Mouse (Mus musculus): ENCODE measurements around the gene Col26a1. TPM values are rescaled to one million over a fixed set of nuclear protein-coding genes. Genes with fewer than 3 reads are reported as not detected.

The Col26a1 gene
- polyA plus RNA-seq, 1 experiment: 2.0 TPM

GRCm38 (mm10) chr5:136862806-136863205 is 20.2 kb downstream of the Col26a1 start:
- DNase-seq: no peak
- TF ChIP-seq POLR2A (IDR thresholded peaks at IDR 0.05; ENCODE audit: borderline replicate concordance, extremely low read depth, low read depth, low read length) (no peak), CTCF (IDR thresholded peaks at IDR 0.05; ENCODE audit: insufficient read depth, low read length) (no peak)
- Histone ChIP-seq H3K4me1 (ENCODE audit: control insufficient read depth, insufficient read depth, low read length) (no peaks in the 10 kb centered on the region), H3K4me3 (replicated peaks; ENCODE audit: extremely low read depth, low read depth, low read length) (no peak overlapping the region)
- 74% methylated on average over 4 of the region's 4 CpGs for WGBS

GRCm38 (mm10) chr5:136861191-136861940 is 21.6 kb downstream of the Col26a1 start:
- Histone ChIP-seq H3K4me1 (ENCODE audit: control insufficient read depth, insufficient read depth, low read length) (no peaks in the 10 kb centered on the region), H3K4me3 (replicated peaks; ENCODE audit: extremely low read depth, low read depth, low read length) (no peak overlapping the region)
- 41% methylated on average over 20 of the region's 20 CpGs for WGBS
- TF ChIP-seq CTCF (IDR thresholded peaks at IDR 0.05; ENCODE audit: insufficient read depth, low read length): no peak
- DNase-seq: no peak

GRCm38 (mm10) chr5:136850716-136851115 is 32.3 kb downstream of the Col26a1 start:
- TF ChIP-seq CTCF (IDR thresholded peaks at IDR 0.05; ENCODE audit: insufficient read depth, low read length) (no peak), POLR2A (IDR thresholded peaks at IDR 0.05; ENCODE audit: borderline replicate concordance, extremely low read depth, low read depth, low read length) (no peak)
- 92% methylated on average over 6 of the region's 6 CpGs for WGBS

DNA sequence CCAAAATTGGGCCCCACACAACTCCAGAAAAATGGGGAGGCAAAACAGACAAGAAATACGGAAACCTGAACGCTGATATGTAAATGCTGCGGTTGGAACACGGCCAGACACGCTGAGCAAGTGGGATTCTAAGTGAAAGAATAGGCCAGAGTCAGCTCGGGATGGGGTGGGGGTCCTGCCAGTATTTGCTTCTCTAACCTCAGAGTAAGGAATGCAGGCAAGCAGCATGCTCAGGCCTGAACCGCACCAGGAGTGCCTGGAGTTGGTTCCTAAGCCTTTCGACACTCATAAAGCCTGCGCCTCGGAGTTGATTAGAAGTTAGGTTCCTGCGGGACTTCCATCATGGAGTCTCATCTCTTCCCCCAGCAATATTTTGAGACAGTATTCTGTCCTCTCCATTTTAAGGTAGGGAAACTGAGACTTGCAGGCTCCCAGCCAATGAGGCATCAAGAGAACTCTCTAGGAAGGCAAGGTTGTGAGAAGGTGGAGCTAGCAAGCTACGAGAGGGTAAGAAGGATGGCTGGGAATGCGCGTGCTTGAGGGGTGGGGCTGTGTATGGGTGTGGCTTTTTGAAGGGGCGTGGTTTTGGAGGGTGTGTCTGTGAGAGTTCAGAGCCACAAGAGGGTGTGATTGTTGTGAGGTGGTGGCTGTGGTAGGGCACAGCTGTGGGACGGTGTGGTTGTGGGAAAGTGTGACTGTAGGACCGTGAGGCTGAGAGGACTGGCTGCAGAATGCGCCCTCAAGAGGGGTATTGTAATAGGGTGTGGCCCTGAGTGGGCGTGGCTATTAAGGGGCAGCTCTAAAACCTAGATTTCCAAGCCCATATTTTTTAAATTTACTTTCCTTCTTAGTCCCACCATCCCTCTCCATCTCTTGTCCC is 36.4 kb downstream of the Col26a1 start:
- 78% methylated on average over 19 of the region's 19 CpGs for WGBS
- TF ChIP-seq POLR2A (IDR thresholded peaks at IDR 0.05; ENCODE audit: borderline replicate concordance, extremely low read depth, low read depth, low read length) (no peak), CTCF (IDR thresholded peaks at IDR 0.05; ENCODE audit: insufficient read depth, low read length) (no peak)
- DNase-seq: no peak

More at GRCm38 (mm10) chr5:136850716-136851115, 32.3 kb downstream of the Col26a1 start:
- Histone ChIP-seq H3K4me1 (ENCODE audit: control insufficient read depth, insufficient read depth, low read length) (no peaks in the 10 kb centered on the region), H3K4me3 (replicated peaks; ENCODE audit: extremely low read depth, low read depth, low read length) (no peak overlapping the region)
- no peak for DNase-seq

DNA sequence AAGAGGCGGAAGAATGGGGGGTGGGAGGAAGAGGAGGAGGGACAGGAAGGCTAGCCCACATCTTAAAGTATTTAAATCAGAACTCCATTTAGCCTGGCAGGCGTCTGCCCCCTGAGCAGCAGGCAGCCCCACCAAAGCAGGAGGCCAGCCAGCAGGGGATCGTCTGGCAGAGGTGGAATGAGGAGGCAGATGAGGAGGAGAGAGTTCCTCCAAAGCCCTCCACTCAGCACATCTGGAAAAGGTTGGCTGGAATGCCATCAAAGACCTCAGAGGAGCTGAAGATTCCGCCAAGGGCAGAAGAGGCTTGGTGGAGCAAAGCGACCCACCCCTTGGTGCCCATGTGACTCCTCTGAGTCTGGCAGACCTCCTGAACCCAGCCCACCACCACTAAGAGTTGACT is 39.1 kb downstream of the Col26a1 start:
- Histone ChIP-seq H3K4me1 (ENCODE audit: control insufficient read depth, insufficient read depth, low read length) (no peaks in the 10 kb centered on the region), H3K4me3 (replicated peaks; ENCODE audit: extremely low read depth, low read depth, low read length) (no peak overlapping the region)
- TF ChIP-seq CTCF (IDR thresholded peaks at IDR 0.05; ENCODE audit: insufficient read depth, low read length) (no peak), POLR2A (IDR thresholded peaks at IDR 0.05; ENCODE audit: borderline replicate concordance, extremely low read depth, low read depth, low read length) (no peak)
- no peak for DNase-seq
- WGBS: 52% methylated on average over 5 of the region's 5 CpGs

More for the DNA sequence above, 36.4 kb downstream of the Col26a1 start:
- Histone ChIP-seq H3K4me1 (ENCODE audit: control insufficient read depth, insufficient read depth, low read length) (no peaks in the 10 kb centered on the region), H3K4me3 (replicated peaks; ENCODE audit: extremely low read depth, low read depth, low read length) (no peak overlapping the region)

DNA sequence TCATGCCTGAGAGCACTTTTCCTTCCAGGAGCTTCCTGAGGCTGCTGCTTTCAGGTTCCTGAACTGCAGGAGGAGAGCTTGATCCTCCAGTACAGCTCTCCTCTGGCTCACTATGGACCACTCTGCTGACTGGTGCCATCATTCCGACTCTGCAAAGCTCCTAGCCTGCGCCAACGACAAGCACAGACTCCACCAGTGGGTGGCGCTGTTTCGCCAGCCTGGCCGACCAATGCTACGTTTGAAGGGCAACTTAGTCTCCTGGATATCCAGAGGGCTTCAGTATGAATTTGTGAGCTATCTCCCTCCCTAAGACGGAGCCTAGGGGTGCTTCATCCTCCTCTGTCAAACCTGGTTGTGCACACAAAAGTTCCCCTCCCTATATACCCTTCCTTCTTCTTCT is 43.0 kb downstream of the Col26a1 start:
- no peaks in the 10 kb centered on the region for H3K4me1 ChIP-seq (ENCODE audit: control insufficient read depth, insufficient read depth, low read length)
- TF ChIP-seq POLR2A (IDR thresholded peaks at IDR 0.05; ENCODE audit: borderline replicate concordance, extremely low read depth, low read depth, low read length): no peak
- TF ChIP-seq CTCF (IDR thresholded peaks at IDR 0.05; ENCODE audit: insufficient read depth, low read length): peak; percentile 71
- 3% methylated on average over 8 of the region's 8 CpGs for WGBS
- DNase-seq: peak; percentile 7
- H3K4me3 ChIP-seq (replicated peaks; ENCODE audit: extremely low read depth, low read depth, low read length): no peak overlapping the region

- WGBS: 82% methylated on average over 3 of the region's 3 CpGs
- H3K4me3 ChIP-seq (replicated peaks; ENCODE audit: extremely low read depth, low read depth, low read length): no peak overlapping the region
- H3K4me1 ChIP-seq (ENCODE audit: control insufficient read depth, insufficient read depth, low read length): no peaks in the 10 kb centered on the region
- TF ChIP-seq POLR2A (IDR thresholded peaks at IDR 0.05; ENCODE audit: borderline replicate concordance, extremely low read depth, low read depth, low read length): no peak
- no peak for TF ChIP-seq CTCF (IDR thresholded peaks at IDR 0.05; ENCODE audit: insufficient read depth, low read length)
- no peak for DNase-seq
Measured at GRCm38 (mm10) chr5:136833053-136833452, 50.0 kb downstream of the Col26a1 start.

DNA sequence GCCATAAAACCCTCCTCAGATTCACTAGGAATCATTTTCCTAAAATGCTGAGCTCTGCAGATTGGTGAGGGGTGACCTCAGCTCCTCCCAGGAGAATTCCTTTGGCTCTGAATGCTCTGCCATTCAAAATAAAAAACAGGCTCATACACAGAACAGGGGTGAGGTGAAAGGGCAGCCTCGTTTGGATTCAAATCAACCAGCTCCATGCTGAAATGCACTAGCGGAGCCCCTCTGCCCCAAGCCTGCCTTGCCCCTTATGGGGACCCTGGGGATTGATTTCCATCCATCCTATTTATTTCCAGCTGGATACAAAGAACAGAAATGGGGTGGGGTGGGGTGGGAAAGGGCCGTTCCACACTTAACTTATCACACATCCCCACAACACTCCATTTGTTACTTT is 52.9 kb downstream of the Col26a1 start:
- H3K4me3 ChIP-seq (replicated peaks; ENCODE audit: extremely low read depth, low read depth, low read length): no peak overlapping the region
- no peaks in the 10 kb centered on the region for H3K4me1 ChIP-seq (ENCODE audit: control insufficient read depth, insufficient read depth, low read length)
- no peak for TF ChIP-seq CTCF (IDR thresholded peaks at IDR 0.05; ENCODE audit: insufficient read depth, low read length)
- no peak for TF ChIP-seq POLR2A (IDR thresholded peaks at IDR 0.05; ENCODE audit: borderline replicate concordance, extremely low read depth, low read depth, low read length)
- DNase-seq: no peak
- WGBS: 79% methylated on average over 3 of the region's 3 CpGs

- H3K4me1 ChIP-seq (ENCODE audit: control insufficient read depth, insufficient read depth, low read length): no peaks in the 10 kb centered on the region
- WGBS: 83% methylated on average over 8 of the region's 8 CpGs
- DNase-seq: no peak
- H3K4me3 ChIP-seq (replicated peaks; ENCODE audit: extremely low read depth, low read depth, low read length): no peak overlapping the region
- TF ChIP-seq CTCF (IDR thresholded peaks at IDR 0.05; ENCODE audit: insufficient read depth, low read length): no peak
- TF ChIP-seq POLR2A (IDR thresholded peaks at IDR 0.05; ENCODE audit: borderline replicate concordance, extremely low read depth, low read depth, low read length): no peak
Measured at GRCm38 (mm10) chr5:136821971-136822370, 61.0 kb downstream of the Col26a1 start.
